Mouse (Mus musculus): ENCODE measurements at regions not wholly inside any gene's neighbourhood (a gene's known extent, or its start where the extent isn't known, plus 50 kb on each side); places are given as distances from the start of the nearest gene placed in this dataset.

- no peaks in the 10 kb centered on the region for H3K79me2 ChIP-seq (ENCODE audit: control insufficient read depth, insufficient read depth)
- no peak for TF ChIP-seq E2F4 (IDR thresholded peaks at IDR 0.05; ENCODE audit: insufficient read depth)
- 0 out of 2 replicates have a peak, but pooled peaks have one; percentile 16 for TF ChIP-seq CEBPB (IDR thresholded peaks at IDR 0.05; ENCODE audit: insufficient read depth, poor library complexity, severe bottlenecking)
- no peak for TF ChIP-seq SRF (IDR thresholded peaks at IDR 0.05; ENCODE audit: control insufficient read depth, insufficient read length, low read depth)
These were observed 155.5 kb upstream of the Marcks start for GRCm38 (mm10) chr10:37294231-37294630.

DNA sequence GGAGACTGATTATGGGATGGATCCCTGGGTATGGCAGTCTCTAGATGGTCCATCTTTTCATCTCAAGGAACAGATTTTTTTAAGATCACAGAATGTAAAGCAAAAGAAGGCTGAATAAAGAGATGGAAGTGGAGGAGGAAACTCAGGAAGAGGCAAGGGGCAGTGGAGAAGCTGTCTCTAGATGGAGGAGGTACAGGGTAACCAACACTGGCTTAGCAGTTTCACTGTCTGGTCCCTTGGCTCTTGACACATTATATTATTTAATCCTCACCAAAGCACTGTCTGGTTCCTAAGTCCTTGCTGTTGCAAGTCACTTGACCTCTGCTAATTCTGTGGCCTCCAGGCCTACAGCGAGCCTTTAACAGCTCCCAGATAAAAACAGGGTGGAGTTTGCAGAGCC lies 154.6 kb upstream of the Marcks start:
- no peaks in the 10 kb centered on the region for H3K27me3 ChIP-seq (ENCODE audit: control insufficient read depth, insufficient read depth, insufficient read length)
- TF ChIP-seq USF1 (IDR thresholded peaks at IDR 0.05; ENCODE audit: low read depth) (no peak), TCF12 (IDR thresholded peaks at IDR 0.05; ENCODE audit: insufficient read depth, poor library complexity, severe bottlenecking) (no peak)
- H3K4me2 ChIP-seq (ENCODE audit: low read depth): no peak overlapping the region
- H3K79me2 ChIP-seq (ENCODE audit: control insufficient read depth, insufficient read depth): no peaks in the 10 kb centered on the region
- no peak overlapping the region for H3ac ChIP-seq (ENCODE audit: control insufficient read depth, insufficient read length)
- H3K4me3 ChIP-seq: no peak overlapping the region
- H3K36me3 ChIP-seq (ENCODE audit: control insufficient read depth, insufficient read depth): no peaks in the 10 kb centered on the region

More at GRCm38 (mm10) chr10:37294231-37294630, 155.5 kb upstream of the Marcks start:
- no peaks in the 10 kb centered on the region for H3K27me3 ChIP-seq (ENCODE audit: control insufficient read depth, insufficient read depth, insufficient read length)
- no peak overlapping the region for H3ac ChIP-seq (ENCODE audit: control insufficient read depth, insufficient read length)
- no peak overlapping the region for H3K4me2 ChIP-seq (ENCODE audit: low read depth)
- H3K4me3 ChIP-seq: no peak overlapping the region
- H3K36me3 ChIP-seq (ENCODE audit: control insufficient read depth, insufficient read depth): no peaks in the 10 kb centered on the region

- Histone ChIP-seq H3K36me3 (ENCODE audit: control insufficient read depth, insufficient read depth) (no peaks in the 10 kb centered on the region), H3K79me2 (ENCODE audit: control insufficient read depth, insufficient read depth) (no peaks in the 10 kb centered on the region), H3K4me3 (no peak overlapping the region), H3K27me3 (ENCODE audit: control insufficient read depth, insufficient read depth, insufficient read length) (no peaks in the 10 kb centered on the region), H3K4me2 (ENCODE audit: low read depth) (no peak overlapping the region), H3ac (ENCODE audit: control insufficient read depth, insufficient read length) (no peak overlapping the region)
- TF ChIP-seq MAX (IDR thresholded peaks at IDR 0.05; ENCODE audit: low read depth) (no peak), CEBPB (IDR thresholded peaks at IDR 0.05; ENCODE audit: insufficient read depth, poor library complexity, severe bottlenecking) (peak; percentile 80; the same call in 1 of the 2 replicates)
These were observed 153.1 kb upstream of the Marcks start for GRCm38 (mm10) chr10:37291639-37292495.

GRCm38 (mm10) chr10:37289964-37290704 lies 151.4 kb upstream of the Marcks start:
- Histone ChIP-seq H3K36me3 (ENCODE audit: control insufficient read depth, insufficient read depth) (no peaks in the 10 kb centered on the region), H3K4me2 (ENCODE audit: low read depth) (no peak overlapping the region), H3K4me3 (no peak overlapping the region), H3K27me3 (ENCODE audit: control insufficient read depth, insufficient read depth, insufficient read length) (no peaks in the 10 kb centered on the region), H3K79me2 (ENCODE audit: control insufficient read depth, insufficient read depth) (no peaks in the 10 kb centered on the region), H3ac (ENCODE audit: control insufficient read depth, insufficient read length) (no peak overlapping the region)
- TF ChIP-seq E2F4 (IDR thresholded peaks at IDR 0.05; ENCODE audit: insufficient read depth) (no peak), USF1 (IDR thresholded peaks at IDR 0.05; ENCODE audit: low read depth) (peak; percentile 48)

DNA sequence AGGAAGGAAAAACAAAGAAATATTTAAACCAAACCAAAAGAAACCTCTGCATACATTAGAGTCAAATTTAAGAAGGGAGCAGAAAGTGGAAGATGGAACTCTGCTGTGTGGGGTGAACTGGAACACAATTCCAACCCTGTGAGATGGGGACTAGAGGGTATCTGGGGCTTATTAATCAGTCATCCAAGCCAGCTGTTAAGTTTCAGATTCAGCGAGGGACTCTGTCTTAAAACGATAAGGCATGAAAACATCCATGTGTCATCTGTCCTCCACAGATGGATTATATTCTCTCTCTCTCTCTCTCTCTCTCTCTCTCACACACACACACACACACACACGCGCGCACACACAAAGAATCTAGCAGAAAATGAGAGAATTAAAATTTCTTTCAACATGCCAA lies 147.6 kb upstream of the Marcks start:
- Histone ChIP-seq H3K27me3 (ENCODE audit: control insufficient read depth, insufficient read depth, insufficient read length) (no peaks in the 10 kb centered on the region), H3ac (ENCODE audit: control insufficient read depth, insufficient read length) (no peak overlapping the region), H3K79me2 (ENCODE audit: control insufficient read depth, insufficient read depth) (no peaks in the 10 kb centered on the region), H3K4me2 (ENCODE audit: low read depth) (no peak overlapping the region), H3K36me3 (ENCODE audit: control insufficient read depth, insufficient read depth) (no peaks in the 10 kb centered on the region), H3K4me3 (no peak overlapping the region)
- TF ChIP-seq MAX (IDR thresholded peaks at IDR 0.05; ENCODE audit: low read depth) (no peak), USF1 (IDR thresholded peaks at IDR 0.05; ENCODE audit: low read depth) (no peak), MYOD1 (IDR thresholded peaks at IDR 0.05; ENCODE audit: control insufficient read depth in 1 of 3, insufficient read length in 2 of 3, low read depth in 2 of 3) (no peak), TCF3 (IDR thresholded peaks at IDR 0.05; ENCODE audit: insufficient read length, low read depth) (no peak), SRF (IDR thresholded peaks at IDR 0.05; ENCODE audit: control insufficient read depth, insufficient read length, low read depth) (no peak), REST (IDR thresholded peaks at IDR 0.05; ENCODE audit: insufficient read depth, insufficient read length) (no peak), POLR2AphosphoS2 (IDR thresholded peaks at IDR 0.05; ENCODE audit: insufficient read length, low read depth) (no peak), MYOG (IDR thresholded peaks at IDR 0.05; ENCODE audit: control insufficient read depth in 1 of 3, insufficient read depth in 1 of 3, insufficient read length in 2 of 3, low read depth in 2 of 3) (no peak), CEBPB (IDR thresholded peaks at IDR 0.05; ENCODE audit: insufficient read depth, poor library complexity, severe bottlenecking) (no peak)

DNA sequence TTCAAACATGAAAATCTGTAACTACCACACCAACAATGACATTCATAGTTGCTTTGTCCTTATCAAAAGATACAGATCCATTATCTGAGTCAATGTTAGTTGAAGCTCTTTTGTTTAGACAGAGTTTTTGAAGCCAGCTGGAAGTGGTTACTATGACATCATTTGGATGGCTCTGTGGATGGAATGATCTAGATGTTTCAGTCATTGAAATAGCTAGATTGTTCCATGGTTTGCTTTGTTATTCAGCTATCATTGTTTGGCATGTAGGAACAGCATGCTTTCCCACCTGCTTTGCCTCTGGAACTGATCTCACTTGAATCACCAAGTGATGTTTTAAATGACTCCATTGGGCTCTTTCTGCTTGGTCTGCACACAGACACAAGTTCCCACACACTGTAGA lies 144.2 kb upstream of the Marcks start:
- Histone ChIP-seq H3K4me2 (ENCODE audit: low read depth) (no peak overlapping the region), H3K36me3 (ENCODE audit: control insufficient read depth, insufficient read depth) (no peaks in the 10 kb centered on the region), H3K4me3 (no peak overlapping the region), H3ac (ENCODE audit: control insufficient read depth, insufficient read length) (no peak overlapping the region), H3K27me3 (ENCODE audit: control insufficient read depth, insufficient read depth, insufficient read length) (no peaks in the 10 kb centered on the region), H3K79me2 (ENCODE audit: control insufficient read depth, insufficient read depth) (no peaks in the 10 kb centered on the region)
- TF ChIP-seq SRF (IDR thresholded peaks at IDR 0.05; ENCODE audit: control insufficient read depth, insufficient read length, low read depth) (no peak), MYOD1 (IDR thresholded peaks at IDR 0.05; ENCODE audit: control insufficient read depth in 1 of 3, insufficient read length in 2 of 3, low read depth in 2 of 3) (no peak), MYOG (IDR thresholded peaks at IDR 0.05; ENCODE audit: control insufficient read depth in 1 of 3, insufficient read depth in 1 of 3, insufficient read length in 2 of 3, low read depth in 2 of 3) (no peak), POLR2AphosphoS2 (IDR thresholded peaks at IDR 0.05; ENCODE audit: insufficient read length, low read depth) (no peak), REST (IDR thresholded peaks at IDR 0.05; ENCODE audit: insufficient read depth, insufficient read length) (no peak)

All from myocyte (in vitro differentiated cells).